Mouse (Mus musculus): ENCODE measurements at regions not wholly inside any gene's neighbourhood (a gene's known extent, or its start where the extent isn't known, plus 50 kb on each side); places are given as distances from the start of the nearest gene placed in this dataset.

DNA sequence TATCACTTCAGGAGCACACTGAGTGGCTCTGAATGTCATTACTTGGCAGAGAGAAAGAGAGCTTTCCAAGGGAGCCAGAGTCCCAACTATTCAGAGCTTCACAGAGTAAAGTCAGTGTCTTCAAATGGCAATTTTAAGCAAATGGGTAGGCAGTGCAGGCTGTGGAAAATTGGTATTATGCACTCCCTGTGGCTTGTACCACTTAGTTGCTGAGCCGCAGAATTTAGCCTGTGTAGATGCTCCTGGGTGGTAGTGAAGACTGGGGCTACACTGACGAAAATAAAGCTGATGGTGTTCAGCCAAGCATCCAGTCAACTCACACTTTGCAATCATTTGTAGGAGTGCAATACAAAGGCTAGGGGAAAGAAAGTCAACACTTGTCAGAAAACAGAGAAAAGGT is 2114.4 kb downstream of the Pcdh9 start:
- H3K9ac ChIP-seq: no peak overlapping the region
- H3K27me3 ChIP-seq: no peaks in the 10 kb centered on the region
- H3K4me3 ChIP-seq: no peak overlapping the region
- H3K4me2 ChIP-seq: no peak overlapping the region
- H3K9me3 ChIP-seq: no peaks in the 10 kb centered on the region
- no peak overlapping the region for H3K27ac ChIP-seq (replicated peaks)
- 32% methylated on average over 2 of the region's 2 CpGs for WGBS
- no peaks in the 10 kb centered on the region for H3K4me1 ChIP-seq (replicated peaks)
- H3K36me3 ChIP-seq: no peaks in the 10 kb centered on the region
- peak; percentile 48; the same call in 1 of the 2 replicates for ATAC-seq (ENCODE audit: low FRiP score, low read depth)
